Mouse (Mus musculus) CH12.LX (cell line): ENCODE measurements around the gene P3h3.

Source experiments
- CTCF ChIP-seq, 2 experiments: IDR thresholded peaks in 1 of 2; conservative IDR thresholded peaks in 1 of 2; 2 replicates each; pipeline ENCODE4 v1.5.1; 2011 to 2012; ENCODE audit warnings: low read depth in 2 of 2, low read length in 2 of 2, improper control_type of control experiment in 1 of 2, inconsistent platforms in 1 of 2, mild to moderate bottlenecking in 1 of 2, moderate library complexity in 1 of 2
- PAX5 ChIP-seq: IDR thresholded peaks from 2 replicates; pipeline ENCODE4 v1.6.1; 2012; ENCODE audit warnings: low read length, inconsistent platforms, mixed read lengths
- POLR2A ChIP-seq: IDR thresholded peaks from 2 replicates; pipeline ENCODE4 v1.6.1; 2011; ENCODE audit warnings: low read depth, mild to moderate bottlenecking, improper control_type of control experiment, low read length
- RCOR1 ChIP-seq: conservative IDR thresholded peaks from 2 replicates; pipeline ENCODE4 v1.6.1; 2012; ENCODE audit warnings: low read depth, mild to moderate bottlenecking, inconsistent platforms, low read length, improper control_type of control experiment
- USF2 ChIP-seq: conservative IDR thresholded peaks from 2 replicates; pipeline ENCODE4 v1.6.1; 2011; ENCODE audit warnings: low read depth, low read length, improper control_type of control experiment
- ZC3H11A ChIP-seq: IDR thresholded peaks from 2 replicates; pipeline ENCODE4 v1.6.1; 2012; ENCODE audit warnings: low read depth, mild to moderate bottlenecking, inconsistent platforms, low read length, improper control_type of control experiment

DNA sequence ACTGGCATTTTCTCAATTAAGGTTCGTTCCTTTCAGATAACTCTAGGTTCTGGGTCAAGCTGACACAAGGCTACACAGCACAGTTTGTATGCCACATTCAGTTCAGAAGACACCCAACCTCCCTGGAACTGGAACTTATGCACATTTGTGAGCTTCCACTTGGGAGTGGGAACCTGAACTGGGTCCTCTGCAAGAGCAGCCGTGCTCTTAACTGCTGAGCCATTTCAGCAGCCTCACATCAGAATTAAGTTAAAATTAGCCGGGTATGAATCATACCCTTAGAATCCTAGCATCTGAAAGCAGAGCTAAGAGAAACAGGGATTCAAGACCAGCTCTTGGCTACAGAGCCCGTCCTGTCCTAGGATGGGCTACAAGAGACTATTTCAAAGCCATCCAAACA, 50.2 kb downstream of the P3h3 start:
- TF ChIP-seq PAX5 (no peak), POLR2A (no peak), CTCF (conservative IDR thresholded peaks at IDR 0.05 in 1 of 2, IDR thresholded peaks at IDR 0.05 in 1 of 2; ENCODE audit: low read depth in 2 of 2, low read length in 2 of 2) (no peak), USF2 (no peak), ZC3H11A (no peak), RCOR1 (no peak)
